Mouse (Mus musculus): ENCODE measurements at regions not wholly inside any gene's neighbourhood (a gene's known extent, or its start where the extent isn't known, plus 50 kb on each side); places are given as distances from the start of the nearest gene placed in this dataset.

- TF ChIP-seq CTCF (IDR thresholded peaks at IDR 0.05 in 2 of 3, conservative IDR thresholded peaks at IDR 0.05 in 1 of 3; ENCODE audit: control insufficient read depth in 1 of 3, insufficient read depth in 1 of 3, low read depth in 2 of 3, low read length in 3 of 3, poor library complexity in 1 of 3, severe bottlenecking in 1 of 3) (no peak), MYC (IDR thresholded peaks at IDR 0.05; ENCODE audit: low read depth, low read length) (no peak), MEF2A (IDR thresholded peaks at IDR 0.05; ENCODE audit: extremely low read depth, insufficient replicate concordance, low read depth, low read length, poor library complexity, severe bottlenecking) (no peak), TAL1 (IDR thresholded peaks at IDR 0.05; ENCODE audit: low read length) (no peak), SMC3 (IDR thresholded peaks at IDR 0.05; ENCODE audit: low read depth, low read length) (no peak), UBTF (IDR thresholded peaks at IDR 0.05; ENCODE audit: borderline replicate concordance, insufficient read depth, low read depth, low read length) (no peak), POLR2A (IDR thresholded peaks at IDR 0.05; ENCODE audit: control insufficient read depth in 1 of 2, insufficient read depth in 1 of 2, low read depth in 1 of 2, low read length in 2 of 2, poor library complexity in 1 of 2) (no peak), POLR2AphosphoS2 (IDR thresholded peaks at IDR 0.05; ENCODE audit: low read length) (no peak), RCOR1 (IDR thresholded peaks at IDR 0.05; ENCODE audit: low read depth, low read length) (no peak), ZMIZ1 (IDR thresholded peaks at IDR 0.05; ENCODE audit: low read depth, low read length) (no peak)
Measured at GRCm38 (mm10) chr6:44849477-44849876, 209.7 kb upstream of the Cntnap2 start.

Measured in MEL (cell line).